Mouse (Mus musculus): ENCODE data around the gene Lix1. TPM values are rescaled to one million over a fixed set of nuclear protein-coding genes. Genes with fewer than 3 reads are reported as not detected.
A peak's percentile ranks its signal among the peaks of the same experiment; 100 is the strongest.

The Lix1 gene
- 5.9 and 6.4 TPM in 2 replicates for polyA plus RNA-seq (2014; fragmentation: Nextera tagmentation; extraction: Ambion mirVana)

DNA sequence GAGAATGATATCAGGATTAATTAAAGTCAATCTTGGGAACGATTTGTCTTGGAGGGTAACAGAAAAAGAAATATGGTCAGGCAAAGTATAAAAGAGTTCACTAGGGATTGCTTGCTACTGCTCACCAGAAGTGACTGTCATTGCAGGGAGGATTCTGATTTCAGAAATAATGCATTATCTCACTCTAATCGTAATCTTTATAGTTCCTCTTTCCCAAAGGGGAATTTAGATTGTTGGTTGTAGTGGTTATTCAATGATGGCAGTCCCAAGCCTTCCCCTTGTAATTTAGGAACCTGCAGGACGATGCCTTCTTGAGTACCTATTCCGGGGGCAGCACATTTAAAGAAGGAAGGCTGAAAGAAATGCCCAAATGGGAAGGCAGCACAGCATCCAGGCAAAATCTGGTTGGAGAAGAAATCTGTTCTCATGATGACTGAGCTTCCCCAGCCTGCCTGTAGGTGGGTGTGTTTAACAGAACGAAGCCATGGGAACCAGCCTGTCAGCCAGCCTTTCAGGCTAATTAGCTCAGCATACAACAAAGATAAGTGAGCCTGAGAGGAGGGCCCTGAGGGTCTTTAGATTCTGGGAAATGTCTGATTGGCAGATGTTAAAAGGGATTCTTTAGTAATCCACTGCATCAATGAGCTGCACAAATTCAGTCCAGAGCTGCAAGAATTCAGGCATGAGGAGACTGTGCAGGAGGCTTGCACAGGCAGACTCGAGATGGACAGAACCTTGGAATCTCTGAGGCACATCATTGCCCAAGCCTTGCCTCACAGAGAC, at the start of gene Lix1:
TSS of gene Lix1 (plus strand) at position 451 of the 783 bp plus-strand sequence.
- H3K4me1 ChIP-seq (replicated peaks; ENCODE audit: control insufficient read depth, insufficient read depth, low read length) = peaks cover 10% of the 10 kb centered on the region
- peak within 1 kb of the TSS; percentile 14; the same call in 1 of the 2 replicates for H3K4me3 ChIP-seq (replicated peaks; ENCODE audit: low read length)
- peak within 1 kb of the TSS; percentile 64; the same call in 1 of the 2 replicates for H3K27ac ChIP-seq
- H3K9me3 ChIP-seq (ENCODE audit: control insufficient read depth, low read length) = no peaks in the 10 kb centered on the region
- peak; percentile 80 for DNase-seq (ENCODE audit: low spot score)
- 24% methylated on average over 6 of the region's 6 CpGs for WGBS
- ATAC-seq (ENCODE audit: low FRiP score) = peak; percentile 95
- no peaks in the 10 kb centered on the region for H3K27me3 ChIP-seq (ENCODE audit: control insufficient read depth, insufficient read depth, low read length)
- H3K4me2 ChIP-seq (replicated peaks) = peak within 1 kb of the TSS; percentile 48
- no peaks in the 10 kb centered on the region for H3K36me3 ChIP-seq (replicated peaks; ENCODE audit: control insufficient read depth, insufficient read depth)
- peak within 1 kb of the TSS; percentile 44; the same call in 1 of the 2 replicates for H3K9ac ChIP-seq

GRCm38 (mm10) chr17:17373550-17373917, 28.9 kb upstream of the Lix1 start:
- 9% methylated on average over 6 of the region's 6 CpGs for WGBS

GRCm38 (mm10) chr17:17373918-17374910, 28.3 kb upstream of the Lix1 start, which contains the start of gene Riok2:
Gene Riok2, plus strand, starts transcription at chr17:17374309.
- ATAC-seq (ENCODE audit: low FRiP score) = peak; percentile 97
- Histone ChIP-seq H3K27ac (peak within 1 kb of the TSS; percentile 78), H3K4me3 (replicated peaks; ENCODE audit: low read length) (peak within 1 kb of the TSS; percentile 76), H3K4me2 (replicated peaks) (peak within 1 kb of the TSS; percentile 74), H3K36me3 (replicated peaks; ENCODE audit: control insufficient read depth, insufficient read depth) (peaks cover 24% of the 10 kb centered on the region), H3K9me3 (ENCODE audit: control insufficient read depth, low read length) (no peaks in the 10 kb centered on the region), H3K9ac (peak within 1 kb of the TSS; percentile 81), H3K27me3 (ENCODE audit: control insufficient read depth, insufficient read depth, low read length) (no peaks in the 10 kb centered on the region), H3K4me1 (replicated peaks; ENCODE audit: control insufficient read depth, insufficient read depth, low read length) (peaks cover 5% of the 10 kb centered on the region)
- peak; percentile 99 for DNase-seq (ENCODE audit: low spot score)
- under 1% methylated on average over 48 of the region's 48 CpGs for WGBS

More at GRCm38 (mm10) chr17:17373550-17373917, 28.9 kb upstream of the Lix1 start:
- Histone ChIP-seq H3K36me3 (replicated peaks; ENCODE audit: control insufficient read depth, insufficient read depth) (peaks cover 20% of the 10 kb centered on the region), H3K4me1 (replicated peaks; ENCODE audit: control insufficient read depth, insufficient read depth, low read length) (peaks cover 5% of the 10 kb centered on the region), H3K9ac (peak overlapping the region; percentile 81), H3K4me3 (replicated peaks; ENCODE audit: low read length) (peak overlapping the region; percentile 76), H3K27ac (peak overlapping the region; percentile 78), H3K4me2 (replicated peaks) (peak overlapping the region; percentile 74), H3K27me3 (ENCODE audit: control insufficient read depth, insufficient read depth, low read length) (no peaks in the 10 kb centered on the region), H3K9me3 (ENCODE audit: control insufficient read depth, low read length) (no peaks in the 10 kb centered on the region)
- DNase-seq (ENCODE audit: low spot score) (no peak), ATAC-seq (ENCODE audit: low FRiP score) (no peak; the same call in 1 of the 2 replicates)

GRCm38 (mm10) chr17:17375581-17375980, 26.9 kb upstream of the Lix1 start:
- H3K9ac ChIP-seq = 0 out of 2 replicates have a peak overlapping the region, but pooled peaks have one; percentile 81
- 89% methylated on average over 3 of the region's 3 CpGs for WGBS
- no peaks in the 10 kb centered on the region for H3K27me3 ChIP-seq (ENCODE audit: control insufficient read depth, insufficient read depth, low read length)
- no peak overlapping the region for H3K27ac ChIP-seq
- peaks cover 5% of the 10 kb centered on the region for H3K4me1 ChIP-seq (replicated peaks; ENCODE audit: control insufficient read depth, insufficient read depth, low read length)
- DNase-seq (ENCODE audit: low spot score) (no peak), ATAC-seq (ENCODE audit: low FRiP score) (no peak)
- H3K36me3 ChIP-seq (replicated peaks; ENCODE audit: control insufficient read depth, insufficient read depth) = peaks cover 29% of the 10 kb centered on the region
- no peak overlapping the region; the same call in 1 of the 2 replicates for H3K4me3 ChIP-seq (replicated peaks; ENCODE audit: low read length)
- no peaks in the 10 kb centered on the region for H3K9me3 ChIP-seq (ENCODE audit: control insufficient read depth, low read length)
- peak overlapping the region; percentile 74 for H3K4me2 ChIP-seq (replicated peaks)

- DNase-seq (ENCODE audit: low spot score) = no peak
- no peaks in the 10 kb centered on the region for H3K27me3 ChIP-seq (ENCODE audit: control insufficient read depth, insufficient read depth, low read length)
- H3K4me2 ChIP-seq (replicated peaks) = no peak overlapping the region
- no peaks in the 10 kb centered on the region for H3K9me3 ChIP-seq (ENCODE audit: control insufficient read depth, low read length)
- no peaks in the 10 kb centered on the region for H3K4me1 ChIP-seq (replicated peaks; ENCODE audit: control insufficient read depth, insufficient read depth, low read length)
- H3K9ac ChIP-seq = no peak overlapping the region
- H3K36me3 ChIP-seq (replicated peaks; ENCODE audit: control insufficient read depth, insufficient read depth) = peaks cover 77% of the 10 kb centered on the region
- ATAC-seq (ENCODE audit: low FRiP score) = no peak
- no peak overlapping the region for H3K4me3 ChIP-seq (replicated peaks; ENCODE audit: low read length)
- 97% methylated on average over 4 of the region's 4 CpGs for WGBS
- H3K27ac ChIP-seq = no peak overlapping the region
Measured at GRCm38 (mm10) chr17:17383703-17384102, 18.8 kb upstream of the Lix1 start.

DNA sequence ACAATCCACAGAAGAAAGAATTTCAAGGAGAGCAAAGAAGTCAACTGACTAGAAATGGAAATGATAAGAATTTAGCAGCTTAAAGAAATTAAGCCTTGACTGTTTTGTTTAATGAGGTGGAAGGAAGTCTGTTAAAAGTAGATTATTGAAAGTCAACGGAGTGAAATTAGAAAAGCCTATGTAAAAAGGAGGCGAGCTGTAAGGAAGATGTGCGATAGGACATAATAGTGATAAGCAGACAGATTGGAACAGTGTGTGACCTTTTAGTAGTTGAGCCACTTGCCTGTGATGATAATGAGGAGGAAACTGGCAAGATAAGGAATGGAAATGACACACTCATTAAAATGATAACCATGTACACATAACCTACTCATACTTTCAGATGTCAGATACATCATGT, 18.0 kb upstream of the Lix1 start:
- H3K9me3 ChIP-seq (ENCODE audit: control insufficient read depth, low read length) = no peaks in the 10 kb centered on the region
- no peak overlapping the region for H3K9ac ChIP-seq
- H3K36me3 ChIP-seq (replicated peaks; ENCODE audit: control insufficient read depth, insufficient read depth) = peaks cover 80% of the 10 kb centered on the region
- DNase-seq (ENCODE audit: low spot score) = no peak
- no peak overlapping the region for H3K4me2 ChIP-seq (replicated peaks)
- ATAC-seq (ENCODE audit: low FRiP score) = no peak
- H3K4me1 ChIP-seq (replicated peaks; ENCODE audit: control insufficient read depth, insufficient read depth, low read length) = no peaks in the 10 kb centered on the region
- H3K27ac ChIP-seq = no peak overlapping the region
- H3K4me3 ChIP-seq (replicated peaks; ENCODE audit: low read length) = no peak overlapping the region
- WGBS = 91% methylated on average over 3 of the region's 3 CpGs
- H3K27me3 ChIP-seq (ENCODE audit: control insufficient read depth, insufficient read depth, low read length) = no peaks in the 10 kb centered on the region

GRCm38 (mm10) chr17:17386117-17386516, 16.4 kb upstream of the Lix1 start:
- no peak overlapping the region for H3K4me3 ChIP-seq (replicated peaks; ENCODE audit: low read length)
- no peak overlapping the region for H3K9ac ChIP-seq
- no peak overlapping the region for H3K27ac ChIP-seq
- H3K27me3 ChIP-seq (ENCODE audit: control insufficient read depth, insufficient read depth, low read length) = no peaks in the 10 kb centered on the region
- peaks cover 82% of the 10 kb centered on the region for H3K36me3 ChIP-seq (replicated peaks; ENCODE audit: control insufficient read depth, insufficient read depth)
- no peak for DNase-seq (ENCODE audit: low spot score)
- H3K4me2 ChIP-seq (replicated peaks) = no peak overlapping the region
- WGBS = 94% methylated on average over 2 of the region's 2 CpGs
- ATAC-seq (ENCODE audit: low FRiP score) = no peak
- H3K9me3 ChIP-seq (ENCODE audit: control insufficient read depth, low read length) = no peaks in the 10 kb centered on the region
- H3K4me1 ChIP-seq (replicated peaks; ENCODE audit: control insufficient read depth, insufficient read depth, low read length) = no peaks in the 10 kb centered on the region

DNA sequence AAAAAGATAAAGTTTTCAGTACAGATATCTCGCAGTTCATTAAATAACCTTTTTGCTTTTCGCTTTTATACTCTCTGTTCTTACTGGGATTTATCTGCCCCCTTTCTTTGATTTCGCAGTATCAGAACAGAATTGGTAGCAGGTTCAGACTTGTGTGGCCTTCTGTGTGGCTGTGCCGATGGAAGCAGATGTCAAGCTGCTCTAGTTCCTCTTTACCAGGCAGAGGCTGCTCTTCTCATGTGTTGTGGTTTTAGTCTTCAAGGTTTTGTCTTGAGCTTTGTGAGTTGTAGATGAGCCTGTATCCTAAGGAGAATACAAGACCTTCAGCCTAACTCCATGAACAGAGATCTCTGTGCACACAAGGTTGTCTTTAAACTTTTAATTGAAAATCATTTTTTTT, 10.6 kb upstream of the Lix1 start:
- Histone ChIP-seq H3K27ac (no peak overlapping the region), H3K4me1 (replicated peaks; ENCODE audit: control insufficient read depth, insufficient read depth, low read length) (no peaks in the 10 kb centered on the region), H3K4me3 (replicated peaks; ENCODE audit: low read length) (no peak overlapping the region), H3K27me3 (ENCODE audit: control insufficient read depth, insufficient read depth, low read length) (no peaks in the 10 kb centered on the region), H3K36me3 (replicated peaks; ENCODE audit: control insufficient read depth, insufficient read depth) (peaks cover 51% of the 10 kb centered on the region), H3K9ac (no peak overlapping the region), H3K4me2 (replicated peaks) (no peak overlapping the region), H3K9me3 (ENCODE audit: control insufficient read depth, low read length) (no peaks in the 10 kb centered on the region)
- WGBS = 97% methylated on average over 4 of the region's 4 CpGs
- ATAC-seq (ENCODE audit: low FRiP score) (no peak), DNase-seq (ENCODE audit: low spot score) (no peak)

GRCm38 (mm10) chr17:17392863-17393262, 9.6 kb upstream of the Lix1 start:
- Histone ChIP-seq H3K4me1 (replicated peaks; ENCODE audit: control insufficient read depth, insufficient read depth, low read length) (no peaks in the 10 kb centered on the region), H3K9ac (no peak overlapping the region), H3K4me3 (replicated peaks; ENCODE audit: low read length) (no peak overlapping the region), H3K4me2 (replicated peaks) (no peak overlapping the region), H3K27ac (no peak overlapping the region), H3K36me3 (replicated peaks; ENCODE audit: control insufficient read depth, insufficient read depth) (peaks cover 45% of the 10 kb centered on the region), H3K27me3 (ENCODE audit: control insufficient read depth, insufficient read depth, low read length) (no peaks in the 10 kb centered on the region), H3K9me3 (ENCODE audit: control insufficient read depth, low read length) (no peaks in the 10 kb centered on the region)
- 66% methylated on average over 7 of the region's 7 CpGs for WGBS
- ATAC-seq (ENCODE audit: low FRiP score) (no peak), DNase-seq (ENCODE audit: low spot score) (no peak)
